Mouse (Mus musculus) ES-E14 (cell line): ENCODE measurements around the gene Tom1.

Experiments
- MAFK ChIP-seq: IDR thresholded peaks from 2 replicates; pipeline ENCODE4 v1.6.1; 2014; ENCODE audit warnings: mild to moderate bottlenecking, low read depth, low read length, inconsistent platforms; ENCODE audit not compliant: insufficient read depth
- ZNF384 ChIP-seq: IDR thresholded peaks from 2 replicates; pipeline ENCODE4 v1.6.1; 2012; ENCODE audit warnings: low read depth, low read length, inconsistent platforms

- TF ChIP-seq ZNF384, result no peak
- no peak for TF ChIP-seq MAFK
Observed at GRCm38 (mm10) chr8:75103376-75103878, 69.9 kb downstream of the Tom1 start.
